Mouse (Mus musculus) megakaryocyte-erythroid progenitor cell, adult 5-6 weeks (primary cell): Measurements from ENCODE around the gene Dpp4. TPM values are rescaled to one million over a fixed set of nuclear protein-coding genes. Genes with fewer than 3 reads are reported as not detected.
A peak's percentile ranks its signal among the peaks of the same experiment; 100 is the strongest.

Source experiments
- ATAC-seq: replicated peaks from 2 replicates; pipeline ENCODE4 v1.8.0; 2016; ENCODE audit warnings: mild to moderate bottlenecking, inconsistent platforms; ENCODE audit not compliant: severe bottlenecking, poor library complexity, low FRiP score, low TSS enrichment
- total RNA-seq, 2 experiments: library from RNA; stranded (forward) in 1 of 2; stranded (reverse) in 1 of 2; fragments of 200-1000, 215-1000 nt in 1 of 2; fragments of >200 nt in 1 of 2; fragmentation: Nextera tagmentation in 1 of 2; gene quantifications; 2 replicates each; pipeline ENCODE4 v1.2.3; 2014 to 2017

The Dpp4 gene
- total RNA-seq, 2 experiments from 2014 or later, result 9.5 to 14.4 TPM

GRCm38 (mm10) chr2:62370048-62370447 lies 42.0 kb downstream of the Dpp4 start:
- ATAC-seq, result no peak

GRCm38 (mm10) chr2:62368349-62369053 lies 43.5 kb downstream of the Dpp4 start:
- no peak for ATAC-seq

GRCm38 (mm10) chr2:62363606-62364005 lies 48.4 kb downstream of the Dpp4 start:
- peak; percentile 23; the same call in 1 of the 2 replicates for ATAC-seq

- ATAC-seq, result no peak
Observed at GRCm38 (mm10) chr2:62362211-62362610, 49.8 kb downstream of the Dpp4 start.

GRCm38 (mm10) chr2:62361514-62361913 lies 50.5 kb downstream of the Dpp4 start:
- no peak for ATAC-seq

GRCm38 (mm10) chr2:62360872-62361271 lies 51.2 kb downstream of the Dpp4 start:
- no peak for ATAC-seq

GRCm38 (mm10) chr2:62357259-62357658 lies 54.8 kb downstream of the Dpp4 start:
- ATAC-seq, result no peak

- ATAC-seq, result peak; percentile 37; the same call in 1 of the 2 replicates
Observed at GRCm38 (mm10) chr2:62356606-62357005, 55.4 kb downstream of the Dpp4 start.

GRCm38 (mm10) chr2:62355766-62356165 lies 56.3 kb downstream of the Dpp4 start:
- ATAC-seq, result no peak

- no peak for ATAC-seq
Observed at GRCm38 (mm10) chr2:62352035-62352434, 60.0 kb downstream of the Dpp4 start.

GRCm38 (mm10) chr2:62347762-62348161 lies 64.3 kb downstream of the Dpp4 start:
- no peak for ATAC-seq

GRCm38 (mm10) chr2:62346771-62347170 lies 65.3 kb downstream of the Dpp4 start:
- ATAC-seq, result no peak

GRCm38 (mm10) chr2:62344367-62344766 lies 67.7 kb downstream of the Dpp4 start:
- no peak for ATAC-seq

GRCm38 (mm10) chr2:62341734-62342128 lies 70.3 kb downstream of the Dpp4 start:
- ATAC-seq, result no peak

- ATAC-seq, result no peak
Observed at GRCm38 (mm10) chr2:62341061-62341733, 70.8 kb downstream of the Dpp4 start.

- ATAC-seq, result no peak
Observed at GRCm38 (mm10) chr2:62339222-62339944, 72.6 kb downstream of the Dpp4 start.

GRCm38 (mm10) chr2:62337086-62337485 lies 74.9 kb downstream of the Dpp4 start:
- no peak for ATAC-seq

- ATAC-seq, result no peak
Observed at GRCm38 (mm10) chr2:62334397-62335243, 77.4 kb downstream of the Dpp4 start.

GRCm38 (mm10) chr2:62332465-62332864 lies 79.6 kb downstream of the Dpp4 start:
- no peak for ATAC-seq

GRCm38 (mm10) chr2:62331913-62332312 lies 80.1 kb downstream of the Dpp4 start:
- no peak for ATAC-seq
